Mouse (Mus musculus): ENCODE measurements around the gene Sectm1a. TPM values are rescaled to one million over a fixed set of nuclear protein-coding genes. Genes with fewer than 3 reads are reported as not detected.

Gene Sectm1a
- not detected for total RNA-seq (2023)

GRCm38 (mm10) chr11:121081120-121081519 is at the start of gene Sectm1a:
Gene Sectm1a (minus strand): TSS chr11:121081220.

GRCm38 (mm10) chr11:121118577-121118976 is 37.6 kb upstream of the Sectm1a start, which contains the start of gene Tex19.2:
Gene Tex19.2 (minus strand): TSS chr11:121118677.

DNA sequence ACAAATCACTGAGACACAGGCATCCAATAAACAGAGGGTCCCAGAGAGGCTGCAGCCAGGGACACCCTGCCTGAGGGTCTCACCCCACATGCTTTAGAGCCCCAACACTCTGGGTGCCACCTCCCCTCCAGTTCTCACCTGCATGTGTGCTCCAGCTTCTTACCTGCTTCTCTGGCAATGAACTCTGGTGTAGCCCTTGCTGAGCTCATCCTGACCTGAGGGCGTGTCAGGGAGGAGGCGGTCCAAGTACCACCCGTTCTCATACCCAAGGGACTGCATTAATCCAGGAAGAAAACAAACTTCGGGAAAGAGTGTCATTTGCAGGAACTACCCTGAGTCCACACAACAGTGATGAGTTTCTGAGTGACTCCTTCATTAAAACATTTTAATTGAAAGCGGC is 17.6 kb downstream of the Sectm1a start, which contains the start of gene Sectm1b:
Gene Sectm1b (minus strand): TSS at position 191 of the 400 bp plus-strand sequence.

GRCm38 (mm10) chr11:121039302-121039701 is 41.7 kb downstream of the Sectm1a start, which contains the start of gene Cd7:
Gene Cd7 (minus strand): TSS chr11:121039418.

Other genes with a start within 250 kb of the Sectm1a start
- gene Ccdc57, start 148.3 kb downstream of the Sectm1a start, total RNA-seq (2023), result 0.44 TPM
- gene Slc16a3, start 132.7 kb downstream of the Sectm1a start, total RNA-seq (2023), result 7.7 TPM
- gene Csnk1d, start 89.9 kb downstream of the Sectm1a start, total RNA-seq (2023), result 153 TPM
- gene Cd7, start 41.8 kb downstream of the Sectm1a start, total RNA-seq (2023), result 85.4 TPM
- not detected for gene Sectm1b, start 17.7 kb downstream of the Sectm1a start, total RNA-seq (2023)
- not detected for gene Tex19.2, start 37.5 kb upstream of the Sectm1a start, total RNA-seq (2023)
- not detected for gene Tex19.1, start 64.9 kb upstream of the Sectm1a start, total RNA-seq (2023)
- gene Uts2r, start 79.1 kb upstream of the Sectm1a start, total RNA-seq (2023), result not detected
- gene Hexdc, start 123.2 kb upstream of the Sectm1a start, total RNA-seq (2023), result 10.1 TPM
- 6.1 TPM for gene Ogfod3, start 123.5 kb upstream of the Sectm1a start, total RNA-seq (2023)
- gene Cybc1, start 148.1 kb upstream of the Sectm1a start, total RNA-seq (2023), result 44.8 TPM
- gene Narf, start 156.0 kb upstream of the Sectm1a start, total RNA-seq (2023), result 26.6 TPM
- gene Foxk2, start 178.8 kb upstream of the Sectm1a start, total RNA-seq (2023), result 31.3 TPM

Measured in CD4-positive naive resting alpha-beta T cell, adult 76 days (primary cell).